Mouse (Mus musculus): ENCODE results near the gene Gm11361. TPM values are rescaled to one million over a fixed set of nuclear protein-coding genes. Genes with fewer than 3 reads are reported as not detected.
A peak's percentile ranks its signal among the peaks of the same experiment; 100 is the strongest.

Gene Gm11361
- 0.56 TPM in 1 of 2 replicates, not detected in the other for polyA plus RNA-seq (2012; rRNA removed)

DNA sequence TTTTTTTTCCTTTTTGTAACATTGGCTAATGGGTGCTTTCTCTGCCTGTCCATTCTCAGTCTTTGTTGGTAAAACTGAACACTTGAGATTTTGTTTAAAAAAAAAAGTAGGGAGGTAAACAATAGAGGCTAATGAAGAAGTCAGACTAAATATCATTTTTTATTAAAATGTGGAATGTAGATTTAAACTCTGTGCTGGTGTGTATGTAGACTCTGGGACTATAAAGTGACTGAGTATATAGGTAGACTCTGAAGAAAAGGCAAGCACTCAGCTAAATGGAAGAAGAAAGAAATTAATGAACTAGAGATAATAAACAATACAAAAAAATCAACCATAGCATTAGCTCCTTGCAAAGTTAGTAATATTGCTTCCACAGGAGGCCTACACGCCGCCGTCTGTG is at the start of gene Gm11361:
Gene Gm11361 (plus strand): TSS at position 301 of the 400 bp plus-strand sequence.
- Histone ChIP-seq H3K36me3 (ENCODE audit: control insufficient read depth, insufficient read depth, low read length) (no peaks in the 10 kb centered on the region), H3K4me3 (ENCODE audit: control insufficient read depth, low read depth, low read length) (peak within 1 kb of the TSS; percentile 24; the same call in 1 of the 2 replicates), H3K4me1 (ENCODE audit: control insufficient read depth, insufficient read depth, low read length) (no peaks in the 10 kb centered on the region), H3K27ac (ENCODE audit: control insufficient read depth, insufficient read depth, low read depth, low read length) (no peak within 1 kb of the TSS), H3K27me3 (ENCODE audit: control insufficient read depth, insufficient read depth, low read length) (no peaks in the 10 kb centered on the region)
- TF ChIP-seq CTCF (IDR thresholded peaks at IDR 0.05; ENCODE audit: control insufficient read depth, insufficient read depth, insufficient replicate concordance, low read depth, low read length) (no peak), POLR2A (IDR thresholded peaks at IDR 0.05; ENCODE audit: control insufficient read depth, low read depth, low read length) (no peak)

GRCm38 (mm10) chr13:28264399-28264798 is 7.1 kb downstream of the Gm11361 start:
- TF ChIP-seq POLR2A (IDR thresholded peaks at IDR 0.05; ENCODE audit: control insufficient read depth, low read depth, low read length) (no peak), CTCF (IDR thresholded peaks at IDR 0.05; ENCODE audit: control insufficient read depth, insufficient read depth, insufficient replicate concordance, low read depth, low read length) (no peak)

DNA sequence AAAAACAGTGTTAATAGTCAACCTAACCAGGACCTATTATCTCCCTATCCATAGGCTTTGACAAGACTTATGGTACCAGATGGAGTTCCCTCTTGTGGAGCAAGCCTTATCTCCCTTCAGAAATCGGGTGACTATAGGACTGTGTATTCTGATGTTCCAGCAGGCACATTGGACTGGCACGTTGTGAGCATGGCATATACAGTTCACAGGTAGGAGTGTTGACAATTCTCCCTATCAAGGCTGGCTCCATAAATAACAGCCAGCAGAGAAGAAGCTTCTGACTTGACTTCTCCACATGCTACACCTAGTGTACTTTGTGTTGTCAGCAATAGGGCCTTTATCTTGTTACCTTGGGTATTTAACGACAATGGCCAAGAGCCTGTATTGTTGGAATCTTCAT is 30.0 kb downstream of the Gm11361 start:
- Histone ChIP-seq H3K36me3 (ENCODE audit: control insufficient read depth, insufficient read depth, low read length) (no peaks in the 10 kb centered on the region), H3K27ac (ENCODE audit: control insufficient read depth, insufficient read depth, low read depth, low read length) (no peak overlapping the region), H3K4me3 (ENCODE audit: control insufficient read depth, low read depth, low read length) (no peak overlapping the region), H3K4me1 (ENCODE audit: control insufficient read depth, insufficient read depth, low read length) (no peaks in the 10 kb centered on the region), H3K27me3 (ENCODE audit: control insufficient read depth, insufficient read depth, low read length) (no peaks in the 10 kb centered on the region)
- no peak for TF ChIP-seq POLR2A (IDR thresholded peaks at IDR 0.05; ENCODE audit: control insufficient read depth, low read depth, low read length)
- no peak for TF ChIP-seq CTCF (IDR thresholded peaks at IDR 0.05; ENCODE audit: control insufficient read depth, insufficient read depth, insufficient replicate concordance, low read depth, low read length)

More at GRCm38 (mm10) chr13:28264399-28264798, 7.1 kb downstream of the Gm11361 start:
- Histone ChIP-seq H3K27me3 (ENCODE audit: control insufficient read depth, insufficient read depth, low read length) (no peaks in the 10 kb centered on the region), H3K36me3 (ENCODE audit: control insufficient read depth, insufficient read depth, low read length) (no peaks in the 10 kb centered on the region), H3K4me3 (ENCODE audit: control insufficient read depth, low read depth, low read length) (no peak overlapping the region), H3K4me1 (ENCODE audit: control insufficient read depth, insufficient read depth, low read length) (no peaks in the 10 kb centered on the region), H3K27ac (ENCODE audit: control insufficient read depth, insufficient read depth, low read depth, low read length) (no peak overlapping the region)

GRCm38 (mm10) chr13:28294272-28294671 is 36.9 kb downstream of the Gm11361 start:
- TF ChIP-seq POLR2A (IDR thresholded peaks at IDR 0.05; ENCODE audit: control insufficient read depth, low read depth, low read length) (no peak), CTCF (IDR thresholded peaks at IDR 0.05; ENCODE audit: control insufficient read depth, insufficient read depth, insufficient replicate concordance, low read depth, low read length) (no peak)
- Histone ChIP-seq H3K4me1 (ENCODE audit: control insufficient read depth, insufficient read depth, low read length) (no peaks in the 10 kb centered on the region), H3K27ac (ENCODE audit: control insufficient read depth, insufficient read depth, low read depth, low read length) (no peak overlapping the region)

GRCm38 (mm10) chr13:28294757-28295361 is 37.5 kb downstream of the Gm11361 start:
- Histone ChIP-seq H3K4me1 (ENCODE audit: control insufficient read depth, insufficient read depth, low read length) (no peaks in the 10 kb centered on the region), H3K4me3 (ENCODE audit: control insufficient read depth, low read depth, low read length) (no peak overlapping the region), H3K36me3 (ENCODE audit: control insufficient read depth, insufficient read depth, low read length) (no peaks in the 10 kb centered on the region), H3K27ac (ENCODE audit: control insufficient read depth, insufficient read depth, low read depth, low read length) (no peak overlapping the region), H3K27me3 (ENCODE audit: control insufficient read depth, insufficient read depth, low read length) (no peaks in the 10 kb centered on the region)
- TF ChIP-seq CTCF (IDR thresholded peaks at IDR 0.05; ENCODE audit: control insufficient read depth, insufficient read depth, insufficient replicate concordance, low read depth, low read length) (no peak), POLR2A (IDR thresholded peaks at IDR 0.05; ENCODE audit: control insufficient read depth, low read depth, low read length) (no peak)

More at GRCm38 (mm10) chr13:28294272-28294671, 36.9 kb downstream of the Gm11361 start:
- H3K4me3 ChIP-seq (ENCODE audit: control insufficient read depth, low read depth, low read length), result no peak overlapping the region
- no peaks in the 10 kb centered on the region for H3K27me3 ChIP-seq (ENCODE audit: control insufficient read depth, insufficient read depth, low read length)
- H3K36me3 ChIP-seq (ENCODE audit: control insufficient read depth, insufficient read depth, low read length), result no peaks in the 10 kb centered on the region

- no peaks in the 10 kb centered on the region for H3K27me3 ChIP-seq (ENCODE audit: control insufficient read depth, insufficient read depth, low read length)
- no peak for TF ChIP-seq POLR2A (IDR thresholded peaks at IDR 0.05; ENCODE audit: control insufficient read depth, low read depth, low read length)
- no peak for TF ChIP-seq CTCF (IDR thresholded peaks at IDR 0.05; ENCODE audit: control insufficient read depth, insufficient read depth, insufficient replicate concordance, low read depth, low read length)
- no peaks in the 10 kb centered on the region for H3K36me3 ChIP-seq (ENCODE audit: control insufficient read depth, insufficient read depth, low read length)
- no peak overlapping the region for H3K27ac ChIP-seq (ENCODE audit: control insufficient read depth, insufficient read depth, low read depth, low read length)
- H3K4me1 ChIP-seq (ENCODE audit: control insufficient read depth, insufficient read depth, low read length), result no peaks in the 10 kb centered on the region
- H3K4me3 ChIP-seq (ENCODE audit: control insufficient read depth, low read depth, low read length), result no peak overlapping the region
Measured at GRCm38 (mm10) chr13:28295492-28295891, 38.2 kb downstream of the Gm11361 start.

GRCm38 (mm10) chr13:28297098-28297497 is 39.8 kb downstream of the Gm11361 start:
- no peaks in the 10 kb centered on the region for H3K4me1 ChIP-seq (ENCODE audit: control insufficient read depth, insufficient read depth, low read length)
- H3K27ac ChIP-seq (ENCODE audit: control insufficient read depth, insufficient read depth, low read depth, low read length), result no peak overlapping the region
- no peaks in the 10 kb centered on the region for H3K27me3 ChIP-seq (ENCODE audit: control insufficient read depth, insufficient read depth, low read length)
- no peaks in the 10 kb centered on the region for H3K36me3 ChIP-seq (ENCODE audit: control insufficient read depth, insufficient read depth, low read length)
- no peak overlapping the region for H3K4me3 ChIP-seq (ENCODE audit: control insufficient read depth, low read depth, low read length)
- no peak for TF ChIP-seq CTCF (IDR thresholded peaks at IDR 0.05; ENCODE audit: control insufficient read depth, insufficient read depth, insufficient replicate concordance, low read depth, low read length)
- no peak for TF ChIP-seq POLR2A (IDR thresholded peaks at IDR 0.05; ENCODE audit: control insufficient read depth, low read depth, low read length)
